Mouse (Mus musculus): ENCODE data around the gene Atxn10. TPM values are rescaled to one million over a fixed set of nuclear protein-coding genes. Genes with fewer than 3 reads are reported as not detected.

Gene Atxn10
- polyA plus RNA-seq, 1 experiment from 2014 or later, result 231 TPM

DNA sequence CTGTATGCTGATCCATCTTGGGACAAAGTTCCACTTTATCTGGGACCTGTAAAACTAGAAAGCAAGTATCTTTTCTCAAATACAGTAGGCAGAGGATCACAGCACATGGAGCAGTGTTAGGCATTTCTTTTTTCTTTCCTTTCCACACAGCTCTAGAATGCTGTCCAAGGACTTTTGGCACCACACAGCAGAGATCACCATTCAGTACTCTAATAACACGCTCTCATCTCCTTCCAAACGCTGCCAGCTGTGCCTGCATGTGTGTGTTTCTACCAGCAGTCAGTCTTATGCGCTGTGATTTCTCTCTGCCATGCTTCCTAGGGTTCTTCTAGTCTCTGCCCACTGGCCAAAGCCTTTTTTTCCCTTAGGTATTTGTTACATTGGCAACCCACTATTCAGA lies 28.3 kb downstream of the Atxn10 start:
- Histone ChIP-seq H3K36me3 (peaks cover 39% of the 10 kb centered on the region), H3K9ac (no peak overlapping the region), H3K27ac (no peak overlapping the region), H3K27me3 (replicated peaks) (no peaks in the 10 kb centered on the region), H3K4me2 (no peak overlapping the region), H3K9me3 (no peaks in the 10 kb centered on the region), H3K4me3 (replicated peaks) (no peak overlapping the region), H3K4me1 (no peaks in the 10 kb centered on the region)
- 82% methylated on average over 3 of the region's 3 CpGs for WGBS
- no peak for ATAC-seq (ENCODE audit: insufficient read depth, low FRiP score, low read depth)

DNA sequence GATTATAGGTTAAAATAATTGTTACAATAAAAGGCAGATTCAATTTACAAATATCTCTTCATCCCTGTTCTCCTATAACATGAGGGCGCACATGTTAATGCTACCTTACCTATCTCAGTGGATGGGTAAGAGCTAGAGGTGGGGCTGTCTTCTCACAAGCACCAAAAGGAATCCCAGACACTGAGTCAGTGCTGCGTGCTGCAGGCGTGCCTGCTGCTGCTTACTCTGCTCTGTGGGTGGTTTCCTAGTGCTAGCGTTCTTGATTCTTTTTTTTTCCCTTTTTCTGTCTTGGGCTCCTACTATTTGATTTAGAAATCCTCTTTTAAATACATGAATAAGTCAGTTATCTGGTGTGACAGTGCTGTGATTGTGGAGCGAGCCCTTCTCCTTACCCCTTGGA lies 30.9 kb downstream of the Atxn10 start:
- Histone ChIP-seq H3K4me3 (replicated peaks) (no peak overlapping the region), H3K27me3 (replicated peaks) (no peaks in the 10 kb centered on the region), H3K4me1 (no peaks in the 10 kb centered on the region), H3K36me3 (peaks cover 31% of the 10 kb centered on the region), H3K4me2 (no peak overlapping the region), H3K9me3 (no peaks in the 10 kb centered on the region), H3K27ac (no peak overlapping the region), H3K9ac (no peak overlapping the region)
- ATAC-seq (ENCODE audit: insufficient read depth, low FRiP score, low read depth), result no peak
- 85% methylated on average over 5 of the region's 5 CpGs for WGBS

- Histone ChIP-seq H3K4me3 (replicated peaks) (no peak overlapping the region), H3K4me2 (no peak overlapping the region), H3K27ac (no peak overlapping the region), H3K9ac (no peak overlapping the region), H3K9me3 (no peaks in the 10 kb centered on the region), H3K4me1 (no peaks in the 10 kb centered on the region), H3K27me3 (replicated peaks) (no peaks in the 10 kb centered on the region), H3K36me3 (peaks cover 13% of the 10 kb centered on the region)
- 24% methylated on average over 3 of the region's 3 CpGs for WGBS
- no peak for ATAC-seq (ENCODE audit: insufficient read depth, low FRiP score, low read depth)
Measured at GRCm38 (mm10) chr15:85369765-85370164, 33.7 kb downstream of the Atxn10 start.

- ATAC-seq (ENCODE audit: insufficient read depth, low FRiP score, low read depth), result no peak
- H3K27ac ChIP-seq, result no peak overlapping the region
- H3K27me3 ChIP-seq (replicated peaks), result no peaks in the 10 kb centered on the region
- H3K36me3 ChIP-seq, result peaks cover 11% of the 10 kb centered on the region
- H3K9ac ChIP-seq, result no peak overlapping the region
- no peak overlapping the region for H3K4me3 ChIP-seq (replicated peaks)
- H3K9me3 ChIP-seq, result no peaks in the 10 kb centered on the region
- no peak overlapping the region for H3K4me2 ChIP-seq
- no peaks in the 10 kb centered on the region for H3K4me1 ChIP-seq
Measured at GRCm38 (mm10) chr15:85373125-85373524, 37.1 kb downstream of the Atxn10 start.

DNA sequence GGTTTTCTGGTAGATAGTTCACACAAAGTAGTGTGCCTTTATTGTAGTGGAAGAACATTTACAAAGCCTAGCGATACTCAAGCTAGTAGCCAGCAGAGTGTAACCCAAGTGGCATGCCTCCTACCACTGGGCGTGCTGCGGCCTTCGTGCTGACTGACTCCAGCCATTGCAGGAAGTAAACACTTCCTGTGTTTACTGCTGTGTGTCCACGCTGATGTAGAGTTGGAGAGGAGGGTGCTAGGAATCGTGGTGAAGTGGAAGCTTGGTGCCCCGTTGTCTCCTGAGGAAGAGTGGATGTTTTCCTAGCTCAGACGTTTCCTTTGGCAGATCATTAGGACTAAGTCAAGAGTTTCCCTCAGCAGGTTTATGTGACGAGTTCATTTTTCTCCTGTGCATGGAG lies 47.4 kb downstream of the Atxn10 start:
- no peaks in the 10 kb centered on the region for H3K27me3 ChIP-seq (replicated peaks)
- H3K27ac ChIP-seq, result no peak overlapping the region
- H3K9me3 ChIP-seq, result no peaks in the 10 kb centered on the region
- no peak overlapping the region for H3K4me2 ChIP-seq
- H3K4me1 ChIP-seq, result no peaks in the 10 kb centered on the region
- 0 out of 2 replicates have a peak, but pooled peaks cover 14% of the 10 kb centered on the region for H3K36me3 ChIP-seq
- no peak overlapping the region for H3K9ac ChIP-seq
- no peak for ATAC-seq (ENCODE audit: insufficient read depth, low FRiP score, low read depth)
- 70% methylated on average over 9 of the region's 9 CpGs for WGBS
- no peak overlapping the region for H3K4me3 ChIP-seq (replicated peaks)

DNA sequence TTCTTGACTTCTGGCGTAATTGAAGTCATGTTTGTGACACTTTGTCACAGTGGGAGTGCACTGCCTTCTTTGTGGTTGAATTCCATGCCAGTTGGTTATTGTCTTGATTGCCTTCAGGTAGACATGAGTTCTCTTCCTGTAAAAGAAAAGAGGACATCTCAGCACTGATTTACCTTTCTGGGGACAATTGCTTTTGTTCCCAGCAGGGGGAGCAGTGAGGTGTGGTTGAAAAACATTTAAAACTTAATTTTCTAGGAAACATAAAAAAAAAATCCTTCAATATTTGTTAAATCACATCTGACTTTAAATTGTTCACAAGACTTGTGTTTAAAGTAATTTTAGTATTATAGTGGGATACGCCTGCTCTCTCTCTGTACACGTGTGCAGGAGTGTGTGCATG lies 52.7 kb downstream of the Atxn10 start:
- Histone ChIP-seq H3K9ac (no peak overlapping the region), H3K4me3 (replicated peaks) (no peak overlapping the region), H3K27me3 (replicated peaks) (no peaks in the 10 kb centered on the region), H3K27ac (no peak overlapping the region), H3K9me3 (no peaks in the 10 kb centered on the region), H3K36me3 (peaks cover 14% of the 10 kb centered on the region; the same call in 1 of the 2 replicates), H3K4me2 (no peak overlapping the region), H3K4me1 (no peaks in the 10 kb centered on the region)
- no peak for ATAC-seq (ENCODE audit: insufficient read depth, low FRiP score, low read depth)
- 94% methylated on average over 3 of the region's 3 CpGs for WGBS

GRCm38 (mm10) chr15:85389915-85390314 lies 53.9 kb downstream of the Atxn10 start:
- H3K4me3 ChIP-seq (replicated peaks), result no peak overlapping the region
- no peak overlapping the region for H3K27ac ChIP-seq
- H3K27me3 ChIP-seq (replicated peaks), result no peaks in the 10 kb centered on the region
- no peak overlapping the region for H3K4me2 ChIP-seq
- H3K4me1 ChIP-seq, result no peaks in the 10 kb centered on the region
- 69% methylated on average over 4 of the region's 4 CpGs for WGBS
- H3K9ac ChIP-seq, result no peak overlapping the region
- ATAC-seq (ENCODE audit: insufficient read depth, low FRiP score, low read depth), result no peak
- H3K36me3 ChIP-seq, result peaks cover 9% of the 10 kb centered on the region; the same call in 1 of the 2 replicates
- no peaks in the 10 kb centered on the region for H3K9me3 ChIP-seq

- WGBS, result 85% methylated on average over 9 of the region's 9 CpGs
- H3K4me1 ChIP-seq, result no peaks in the 10 kb centered on the region
- no peak overlapping the region for H3K9ac ChIP-seq
- no peak for ATAC-seq (ENCODE audit: insufficient read depth, low FRiP score, low read depth)
- no peak overlapping the region for H3K4me2 ChIP-seq
- no peaks in the 10 kb centered on the region for H3K27me3 ChIP-seq (replicated peaks)
- no peak overlapping the region for H3K4me3 ChIP-seq (replicated peaks)
- H3K36me3 ChIP-seq, result peaks cover 2% of the 10 kb centered on the region; the same call in 1 of the 2 replicates
- H3K9me3 ChIP-seq, result no peaks in the 10 kb centered on the region
- H3K27ac ChIP-seq, result no peak overlapping the region
Measured at GRCm38 (mm10) chr15:85395360-85395759, 59.3 kb downstream of the Atxn10 start.

GRCm38 (mm10) chr15:85401926-85402325 lies 65.9 kb downstream of the Atxn10 start:
- ATAC-seq (ENCODE audit: insufficient read depth, low FRiP score, low read depth), result no peak
- Histone ChIP-seq H3K27ac (no peak overlapping the region), H3K27me3 (replicated peaks) (no peaks in the 10 kb centered on the region), H3K36me3 (no peaks in the 10 kb centered on the region), H3K4me1 (peaks cover 5% of the 10 kb centered on the region; the same call in 1 of the 2 replicates), H3K4me3 (replicated peaks) (no peak overlapping the region), H3K9me3 (no peaks in the 10 kb centered on the region), H3K9ac (no peak overlapping the region), H3K4me2 (no peak overlapping the region)
- 71% methylated on average over 7 of the region's 7 CpGs for WGBS

DNA sequence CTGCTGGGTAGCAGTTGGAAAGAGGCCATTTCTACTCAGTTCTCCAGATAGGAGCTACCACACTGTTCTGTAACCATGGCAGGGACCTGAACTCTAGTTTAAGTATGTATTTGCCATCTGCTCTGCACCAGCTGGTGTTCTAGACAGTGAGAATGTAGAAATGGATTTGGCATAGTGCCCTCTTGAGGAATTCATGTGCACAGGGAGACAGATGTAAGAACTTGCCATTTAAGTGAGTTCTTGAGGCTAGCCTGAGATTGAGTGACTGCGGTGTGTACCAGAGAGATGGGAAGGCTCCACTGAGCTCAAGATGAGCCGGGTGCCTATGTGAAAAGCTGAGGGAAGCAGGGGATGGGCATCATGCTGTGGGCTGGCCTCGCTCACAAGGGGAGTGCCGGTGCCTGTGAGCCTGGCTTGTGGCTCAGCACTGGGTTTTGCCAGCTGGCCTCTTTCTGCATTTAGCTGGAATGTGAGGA lies 67.2 kb downstream of the Atxn10 start:
- H3K9ac ChIP-seq, result no peak overlapping the region
- H3K9me3 ChIP-seq, result no peaks in the 10 kb centered on the region
- no peaks in the 10 kb centered on the region for H3K27me3 ChIP-seq (replicated peaks)
- no peak overlapping the region; the same call in 1 of the 2 replicates for H3K27ac ChIP-seq
- H3K4me2 ChIP-seq, result no peak overlapping the region
- 82% methylated on average over 4 of the region's 4 CpGs for WGBS
- H3K36me3 ChIP-seq, result no peaks in the 10 kb centered on the region
- no peak overlapping the region for H3K4me3 ChIP-seq (replicated peaks)
- peaks cover 5% of the 10 kb centered on the region; the same call in 1 of the 2 replicates for H3K4me1 ChIP-seq
- no peak for ATAC-seq (ENCODE audit: insufficient read depth, low FRiP score, low read depth)

DNA sequence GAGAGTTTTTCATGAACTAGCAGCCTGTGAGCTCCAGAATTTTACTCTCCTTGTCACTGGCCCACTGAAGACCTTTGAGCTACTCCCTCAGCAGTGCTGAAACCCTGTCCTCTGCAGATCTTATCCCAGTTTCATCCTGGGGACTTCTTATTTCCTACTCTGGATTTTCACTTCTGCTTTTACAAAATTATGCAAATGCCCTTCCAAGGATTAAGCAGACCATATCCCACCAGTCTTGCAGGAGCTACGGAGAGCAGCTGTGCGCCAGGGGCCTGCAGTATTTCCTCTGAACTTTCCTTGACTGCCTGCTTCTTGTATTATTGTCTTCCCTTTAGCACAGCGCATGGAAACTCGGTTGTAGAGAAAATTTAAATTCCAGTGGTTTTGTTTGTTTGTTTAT lies 68.7 kb downstream of the Atxn10 start:
- 67% methylated on average over 4 of the region's 4 CpGs for WGBS
- no peaks in the 10 kb centered on the region for H3K9me3 ChIP-seq
- H3K4me2 ChIP-seq, result no peak overlapping the region
- ATAC-seq (ENCODE audit: insufficient read depth, low FRiP score, low read depth), result no peak
- no peaks in the 10 kb centered on the region for H3K36me3 ChIP-seq
- H3K9ac ChIP-seq, result no peak overlapping the region
- H3K4me3 ChIP-seq (replicated peaks), result no peak overlapping the region
- H3K27me3 ChIP-seq (replicated peaks), result no peaks in the 10 kb centered on the region
- peaks cover 5% of the 10 kb centered on the region; the same call in 1 of the 2 replicates for H3K4me1 ChIP-seq
- no peak overlapping the region for H3K27ac ChIP-seq

GRCm38 (mm10) chr15:85405567-85405966 lies 69.5 kb downstream of the Atxn10 start:
- no peak overlapping the region for H3K9ac ChIP-seq
- no peak overlapping the region for H3K4me3 ChIP-seq (replicated peaks)
- no peak overlapping the region for H3K27ac ChIP-seq
- no peaks in the 10 kb centered on the region for H3K9me3 ChIP-seq
- peaks cover 5% of the 10 kb centered on the region; the same call in 1 of the 2 replicates for H3K4me1 ChIP-seq
- H3K4me2 ChIP-seq, result no peak overlapping the region
- no peak for ATAC-seq (ENCODE audit: insufficient read depth, low FRiP score, low read depth)
- 88% methylated on average over 3 of the region's 3 CpGs for WGBS
- H3K27me3 ChIP-seq (replicated peaks), result no peaks in the 10 kb centered on the region
- no peaks in the 10 kb centered on the region for H3K36me3 ChIP-seq

GRCm38 (mm10) chr15:85406846-85407245 lies 70.8 kb downstream of the Atxn10 start:
- Histone ChIP-seq H3K4me2 (no peak overlapping the region), H3K4me3 (replicated peaks) (no peak overlapping the region), H3K4me1 (peaks cover 5% of the 10 kb centered on the region; the same call in 1 of the 2 replicates), H3K36me3 (no peaks in the 10 kb centered on the region), H3K9ac (no peak overlapping the region), H3K27me3 (replicated peaks) (no peaks in the 10 kb centered on the region), H3K27ac (no peak overlapping the region), H3K9me3 (no peaks in the 10 kb centered on the region)
- 53% methylated on average over 1 of the region's 1 CpGs for WGBS
- ATAC-seq (ENCODE audit: insufficient read depth, low FRiP score, low read depth), result no peak
